In the genomic region with DNA sequence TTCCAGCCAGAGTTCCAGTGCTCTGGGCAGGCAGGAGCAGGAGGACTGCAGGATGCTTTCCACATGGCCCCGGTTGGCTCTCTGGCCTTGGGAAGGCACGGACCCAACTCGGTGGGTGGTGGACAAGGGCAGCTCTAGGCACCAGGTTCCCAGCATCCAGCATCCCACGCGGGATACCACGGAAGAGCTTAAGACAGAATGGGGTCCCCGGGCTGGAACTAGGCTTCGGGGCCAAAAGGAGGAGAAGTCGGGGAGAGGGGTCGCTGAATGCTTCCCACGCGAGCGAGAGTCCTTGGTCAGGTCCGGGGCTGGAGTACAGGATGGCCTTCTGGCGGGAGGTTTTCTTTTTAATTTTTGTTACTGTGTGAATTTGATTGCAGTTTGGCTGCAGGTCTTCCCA, we compare ENCODE assay signal across 12 mouse cellular contexts. TPM values are rescaled to one million over a fixed set of nuclear protein-coding genes. Genes with fewer than 3 reads are reported as not detected.
DNase-seq lines count a peak whose midpoint lies in the region; ATAC-seq and TF ChIP-seq lines count a peak whose summit lies in the region.
"Not testable (repeated sequence)": the region's sequence is repeated elsewhere in the genome, so short reads cannot be mapped to it uniquely, and the experiment has no call there.
"Had no signal": no experiment of that assay in that cellular context is flagged by ENCODE, and none has a peak within 500 bp of the region (broad histone marks: within the 10 kb centered on the region; RNA-seq: fewer than 3 reads in every experiment).

No protein-coding gene starts in this region.

- H3K27me3 ChIP-seq in E14TG2a.4 (ENCODE audit: insufficient read depth, low read length); forebrain, postnatal 0 days (ENCODE audit: insufficient read depth, low read length); hindbrain, embryonic 12.5 days; kidney, postnatal 0 days (ENCODE audit: insufficient read depth, low read length); liver, embryonic 16.5 days (ENCODE audit: control insufficient read depth, insufficient read depth, low read depth, low read length); myocyte (ENCODE audit: control insufficient read depth, insufficient read depth, insufficient read length); stomach, embryonic 15.5 days (replicated peaks): not testable (repeated sequence)

- not testable (repeated sequence) for H3ac ChIP-seq in myocyte (ENCODE audit: control insufficient read depth, insufficient read length)

- H3K9ac ChIP-seq in forebrain, postnatal 0 days; hindbrain, embryonic 12.5 days; kidney, postnatal 0 days (ENCODE audit: low read depth, low read length); liver, embryonic 16.5 days (ENCODE audit: low read depth, low read length); stomach, embryonic 15.5 days: not testable (repeated sequence)

- H3K4me3 ChIP-seq in E14TG2a.4 (replicated peaks; ENCODE audit: low read length), result peak overlapping the region; percentile 80
- peak overlapping the region; percentile 24; the same call in 1 of the 2 replicates for H3K4me3 ChIP-seq in forebrain, postnatal 0 days (ENCODE audit: low read depth, low read length)
- H3K4me3 ChIP-seq in hindbrain, embryonic 12.5 days, result peak overlapping the region; percentile 41
- peak overlapping the region; percentile 27 for H3K4me3 ChIP-seq in kidney, postnatal 0 days (replicated peaks; ENCODE audit: low read depth, low read length)
- peak overlapping the region; percentile 49 for H3K4me3 ChIP-seq in liver, embryonic 16.5 days (ENCODE audit: low read depth, low read length)
- peak overlapping the region; percentile 21 for H3K4me3 ChIP-seq in myocyte
- H3K4me3 ChIP-seq in stomach, embryonic 15.5 days (replicated peaks), result peak overlapping the region; percentile 45

- not testable (repeated sequence) for TF ChIP-seq POLR2A in myocyte (IDR thresholded peaks at IDR 0.05; ENCODE audit: insufficient read length, low read depth)

- peak; percentile 0 for DNase-seq in embryo, embryonic 11 days
- DNase-seq in forebrain, postnatal 0 days; kidney, postnatal 0 days (ENCODE audit: low spot score): not testable (repeated sequence)

- H3K36me3 ChIP-seq in E14TG2a.4 (ENCODE audit: insufficient read depth, low read length); forebrain, postnatal 0 days (ENCODE audit: insufficient read depth); hindbrain, embryonic 12.5 days; kidney, postnatal 0 days (ENCODE audit: insufficient read depth, low read length); liver, embryonic 16.5 days (ENCODE audit: control insufficient read depth, insufficient read depth); myocyte (ENCODE audit: control insufficient read depth, insufficient read depth); stomach, embryonic 15.5 days: not testable (repeated sequence)

- not testable (repeated sequence) for H3K79me2 ChIP-seq in myocyte (ENCODE audit: control insufficient read depth, insufficient read depth)

- H3K4me2 ChIP-seq in forebrain, postnatal 0 days (ENCODE audit: low read depth), result peak overlapping the region; percentile 32
- H3K4me2 ChIP-seq in hindbrain, embryonic 12.5 days (replicated peaks), result peak overlapping the region; percentile 43
- H3K4me2 ChIP-seq in kidney, postnatal 0 days (ENCODE audit: low read length), result peak overlapping the region; percentile 43
- peak overlapping the region; percentile 20; the same call in 1 of the 2 replicates for H3K4me2 ChIP-seq in liver, embryonic 16.5 days (ENCODE audit: low read depth, low read length)
- not testable (repeated sequence) for H3K4me2 ChIP-seq in myocyte (ENCODE audit: low read depth)
- peak overlapping the region; percentile 41 for H3K4me2 ChIP-seq in stomach, embryonic 15.5 days

- H3K9me3 ChIP-seq in E14TG2a.4 (ENCODE audit: low read length); forebrain, postnatal 0 days (ENCODE audit: low read length); hindbrain, embryonic 12.5 days (replicated peaks); kidney, postnatal 0 days (replicated peaks; ENCODE audit: low read length); liver, embryonic 16.5 days (replicated peaks; ENCODE audit: control insufficient read depth, low read length); stomach, embryonic 15.5 days: not testable (repeated sequence)

- not testable (repeated sequence) for TF ChIP-seq CTCF in E14TG2a.4 (conservative IDR thresholded peaks at IDR 0.05; ENCODE audit: low read length); forebrain, postnatal 0 days (IDR thresholded peaks at IDR 0.05; ENCODE audit: low read depth); kidney, postnatal 0 days (IDR thresholded peaks at IDR 0.05; ENCODE audit: low read depth)

- not testable (repeated sequence) for ATAC-seq in forebrain, postnatal 0 days; hindbrain, embryonic 12.5 days (ENCODE audit: low FRiP score); kidney, postnatal 0 days (replicated peaks; ENCODE audit: low FRiP score, low read depth); liver, embryonic 16.5 days (ENCODE audit: low read depth); stomach, embryonic 15.5 days (ENCODE audit: insufficient read depth, low FRiP score, low read depth)

- H3K4me1 ChIP-seq in E14TG2a.4 (replicated peaks; ENCODE audit: low read depth, low read length); forebrain, postnatal 0 days (ENCODE audit: insufficient read depth); hindbrain, embryonic 12.5 days; kidney, postnatal 0 days (replicated peaks; ENCODE audit: insufficient read depth, low read length); liver, embryonic 16.5 days (ENCODE audit: control insufficient read depth, low read depth, low read length); stomach, embryonic 15.5 days: not testable (repeated sequence)

- H3K27ac ChIP-seq in forebrain, postnatal 0 days (ENCODE audit: low read depth, low read length); hindbrain, embryonic 12.5 days; kidney, postnatal 0 days; liver, embryonic 16.5 days (ENCODE audit: low read length); stomach, embryonic 15.5 days: not testable (repeated sequence)

- 24% methylated on average over 14 of the region's 15 CpGs for WGBS in forebrain, postnatal 0 days
- WGBS in hindbrain, embryonic 12.5 days, result 23% methylated on average over 15 of the region's 15 CpGs
- 33% methylated on average over 15 of the region's 15 CpGs for WGBS in kidney, postnatal 0 days
- WGBS in liver, embryonic 16.5 days (ENCODE audit: insufficient replicate concordance), result 12% methylated on average over 13 of the region's 15 CpGs
- WGBS in stomach, embryonic 15.5 days, result 7% methylated on average over 15 of the region's 15 CpGs

RNA-seq across cellular contexts. Expression of a gene that starts 0.4 kb away (rescaled TPM):
- 11.0 and 17.0 TPM in 2 replicates for total RNA-seq in forebrain, postnatal 0 days (2014; rRNA removed)
- polyA plus RNA-seq in forebrain, postnatal 0 days (2015; fragmentation: Nextera tagmentation; extraction: Ambion mirVana), result 18.0 and 23.7 TPM in 2 replicates
- polyA plus RNA-seq in hindbrain, embryonic 12.5 days (2016; fragmentation: Nextera tagmentation; extraction: Ambion mirVana), result 9.2 and 15.0 TPM in 2 replicates
- polyA plus RNA-seq in kidney, postnatal 0 days (2015; fragmentation: Nextera tagmentation; extraction: Ambion mirVana), result 16.9 and 21.3 TPM in 2 replicates
- polyA plus RNA-seq in liver, embryonic 16.5 days (2015; fragmentation: Nextera tagmentation; extraction: Ambion mirVana), result 3.8 and 4.4 TPM in 2 replicates
- 7.2 TPM for polyA plus RNA-seq in myocyte (2012; fragmentation: generic; extraction: Trizol)
- 15.6 and 16.9 TPM in 2 replicates for polyA plus RNA-seq in stomach, embryonic 15.5 days (2015; fragmentation: Nextera tagmentation; extraction: Ambion mirVana)

RNA-seq across cellular contexts. Expression of a gene that starts 32.2 kb away (rescaled TPM):
- not detected in 2 replicates for total RNA-seq in forebrain, postnatal 0 days (2014; rRNA removed)
- not detected in 2 replicates for polyA plus RNA-seq in forebrain, postnatal 0 days (2015; fragmentation: Nextera tagmentation; extraction: Ambion mirVana)
- not detected in 2 replicates for polyA plus RNA-seq in hindbrain, embryonic 12.5 days (2016; fragmentation: Nextera tagmentation; extraction: Ambion mirVana)
- not detected in 2 replicates for polyA plus RNA-seq in kidney, postnatal 0 days (2015; fragmentation: Nextera tagmentation; extraction: Ambion mirVana)
- not detected in 2 replicates for polyA plus RNA-seq in liver, embryonic 16.5 days (2015; fragmentation: Nextera tagmentation; extraction: Ambion mirVana)
- not detected for polyA plus RNA-seq in myocyte (2012; fragmentation: generic; extraction: Trizol)
- not detected in 2 replicates for polyA plus RNA-seq in stomach, embryonic 15.5 days (2015; fragmentation: Nextera tagmentation; extraction: Ambion mirVana)
- total RNA-seq: adrenal gland, adult 18-20 months; gastrocnemius, postnatal 14 days had no signal
- polyA plus RNA-seq: inflammation-experienced regulatory T-cells, adult 6 months; thymus, postnatal 0 days had no signal

Comparison
In these comparisons a context has a peak if more than half of its experiments do, and no peak if none do; other contexts are left out.
1. H3K4me3 ChIP-seq: peak in every context shown above with its lines; median percentile 80 in E14TG2a.4; 49 in liver, embryonic 16.5 days; 45 in stomach, embryonic 15.5 days; 41 in hindbrain, embryonic 12.5 days; 27 in kidney, postnatal 0 days; 24 in forebrain, postnatal 0 days; 21 in myocyte.